Mouse (Mus musculus): ENCODE measurements around the gene Zfp398.

DNA sequence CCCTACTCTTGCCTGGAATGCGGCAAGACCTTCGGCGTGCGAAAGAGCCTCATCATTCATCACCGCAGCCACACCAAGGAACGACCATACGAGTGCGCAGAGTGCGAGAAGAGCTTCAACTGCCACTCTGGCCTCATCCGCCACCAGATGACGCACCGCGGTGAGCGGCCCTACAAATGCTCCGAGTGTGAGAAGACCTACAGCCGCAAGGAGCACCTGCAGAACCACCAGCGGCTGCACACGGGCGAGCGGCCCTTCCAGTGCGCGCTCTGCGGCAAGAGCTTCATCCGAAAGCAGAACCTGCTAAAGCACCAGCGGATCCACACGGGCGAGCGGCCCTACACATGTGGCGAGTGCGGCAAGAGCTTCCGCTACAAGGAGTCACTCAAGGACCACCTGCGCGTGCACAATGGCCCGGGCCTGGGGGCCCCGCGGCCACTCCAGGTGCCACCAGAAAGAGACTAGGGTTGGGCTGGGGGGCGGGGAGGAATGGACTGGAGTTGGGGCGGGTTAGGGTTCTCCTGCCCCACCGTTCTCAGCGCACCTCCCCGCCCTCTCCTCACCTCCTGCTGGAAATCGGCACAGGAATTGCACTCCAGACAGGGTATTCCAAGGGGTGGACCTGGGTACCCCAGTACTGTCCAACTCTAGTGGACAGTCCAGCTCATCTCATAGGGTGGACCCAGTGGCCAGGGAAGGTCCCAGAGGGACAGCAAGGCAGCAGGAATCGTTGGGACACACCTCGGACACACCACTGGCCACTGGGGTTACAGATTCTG is 69.6 kb downstream of the Zfp398 start:
- TF ChIP-seq GATA1 (IDR thresholded peaks at IDR 0.05; ENCODE audit: low read length) (no peak), TAL1 (IDR thresholded peaks at IDR 0.05; ENCODE audit: low read length) (no peak)

Data from erythroblast, embryonic 14.5 days (primary cell).